Mouse (Mus musculus): ENCODE data around the gene Lgr6. TPM values are rescaled to one million over a fixed set of nuclear protein-coding genes. Genes with fewer than 3 reads are reported as not detected.

The Lgr6 gene
- polyA plus RNA-seq, 1 experiment from 2014 or later: 2.3 TPM

- CTCF ChIA-PET: interaction anchor here (0.7 to 9.0 kb wide), 15 partner anchors 12 to 259 kb away, joined by 3 to 106 read pairs (median 4); partner anchors contain the start of genes Ptpn7 and Ube2t
- in situ Hi-C loops (cut with MboI; ENCODE audit: low pct_unique_long_range_greater_than_20kb): no loop called here
- no peak for DNase-seq (ENCODE audit: low read depth, low spot score)
- POLR2A ChIA-PET: interaction anchor here (0.5 to 1.1 kb wide), 3 partner anchors 20 to 35 kb away, joined by 3 read pairs; partner anchors contain the start of gene Ptpn7
- TF ChIP-seq CTCF (IDR thresholded peaks at IDR 0.05): no peak
- no peak for ATAC-seq
- H3K27me3 ChIP-seq: no peaks in the 10 kb centered on the region
These were observed 5.0 kb upstream of the Lgr6 start for GRCm38 (mm10) chr1:135110075-135110474.

GRCm38 (mm10) chr1:135108611-135109010 is 3.5 kb upstream of the Lgr6 start:
- ChIA-PET CTCF (interaction anchor here (0.8 to 9.0 kb wide), 6 partner anchors 23 to 137 kb away, joined by 3 to 106 read pairs (median 10); partner anchors contain the start of gene Ptpn7), POLR2A (no interaction called here)

DNA sequence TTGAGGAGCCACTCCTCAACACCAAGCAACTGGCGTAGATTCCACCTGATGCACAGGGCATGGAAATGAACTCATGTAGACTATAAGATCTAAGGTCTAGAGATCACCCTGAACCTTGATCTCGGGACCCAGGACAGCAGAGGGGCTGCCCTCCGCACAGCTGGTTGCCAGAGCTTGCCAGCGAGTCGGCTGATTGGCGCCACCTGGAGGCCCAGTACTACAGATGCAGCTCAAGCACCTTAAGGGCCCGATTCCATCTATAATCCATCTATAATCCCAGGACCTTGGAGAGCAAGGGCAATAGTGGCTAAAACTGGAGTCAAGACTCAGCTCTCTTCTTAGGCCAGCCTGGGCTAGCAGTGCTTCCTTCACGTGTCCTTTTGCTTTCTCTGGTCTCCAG is 875 bp upstream of the Lgr6 start:
- ChIA-PET CTCF (interaction anchor here (0.8 to 9.0 kb wide), 11 partner anchors 25 to 145 kb away, joined by 3 to 106 read pairs (median 5); partner anchors contain the start of genes Ptpn7 and Ube2t), POLR2A (no interaction called here)
- no peak for ATAC-seq
- DNase-seq (ENCODE audit: low read depth, low spot score): no peak
- H3K27me3 ChIP-seq: no peaks in the 10 kb centered on the region
- TF ChIP-seq CTCF (IDR thresholded peaks at IDR 0.05): no peak
- in situ Hi-C loops (cut with MboI; ENCODE audit: low pct_unique_long_range_greater_than_20kb): loop anchor here (5.0 kb wide), 1 partner anchor 119 kb away; no protein-coding TSS in a partner anchor

More at GRCm38 (mm10) chr1:135108611-135109010, 3.5 kb upstream of the Lgr6 start:
- DNase-seq (ENCODE audit: low read depth, low spot score) (no peak), ATAC-seq (no peak)
- no peak for TF ChIP-seq CTCF (IDR thresholded peaks at IDR 0.05)
- no peaks in the 10 kb centered on the region for H3K27me3 ChIP-seq
- in situ Hi-C loops (cut with MboI; ENCODE audit: low pct_unique_long_range_greater_than_20kb): loop anchor here (5.0 kb wide), 1 partner anchor 121 kb away; no protein-coding TSS in a partner anchor

- H3K27me3 ChIP-seq: no peaks in the 10 kb centered on the region
- ChIA-PET POLR2A (no interaction called here), CTCF (interaction anchor here (1.2 kb wide), 1 partner anchor 9 kb away, joined by 3 read pairs; no protein-coding TSS in a partner anchor)
- no peak for ATAC-seq
- in situ Hi-C loops (cut with MboI; ENCODE audit: low pct_unique_long_range_greater_than_20kb): no loop called here
- no peak for TF ChIP-seq CTCF (IDR thresholded peaks at IDR 0.05)
- DNase-seq (ENCODE audit: low read depth, low spot score): no peak
These were observed 4.7 kb downstream of the Lgr6 start for GRCm38 (mm10) chr1:135100400-135100799.

DNA sequence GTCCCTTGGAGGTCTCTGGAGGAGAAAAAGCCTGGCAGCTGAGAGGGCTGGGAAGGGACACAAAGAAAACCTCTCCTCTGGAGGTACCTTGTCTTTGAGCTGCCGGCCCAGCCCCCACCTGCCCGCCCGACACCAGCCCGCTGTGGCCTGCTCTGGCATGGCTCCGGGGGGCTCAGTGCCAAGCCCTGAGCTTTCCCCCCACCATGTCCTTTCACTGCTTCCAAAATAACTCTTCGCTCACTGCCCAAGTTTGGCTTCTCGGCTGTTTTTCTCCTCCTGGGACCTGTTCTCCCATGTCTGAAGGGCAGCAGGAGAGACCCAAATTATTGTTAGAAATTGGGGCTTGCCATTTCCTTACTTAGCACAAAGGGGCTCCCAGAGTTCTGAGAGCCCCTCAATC is 6.6 kb downstream of the Lgr6 start:
- no peak for DNase-seq (ENCODE audit: low read depth, low spot score)
- POLR2A ChIA-PET: no interaction called here
- ATAC-seq: no peak
- TF ChIP-seq CTCF (IDR thresholded peaks at IDR 0.05): no peak
- CTCF ChIA-PET: no interaction called here
- in situ Hi-C loops (cut with MboI; ENCODE audit: low pct_unique_long_range_greater_than_20kb): no loop called here
- H3K27me3 ChIP-seq: no peaks in the 10 kb centered on the region

DNA sequence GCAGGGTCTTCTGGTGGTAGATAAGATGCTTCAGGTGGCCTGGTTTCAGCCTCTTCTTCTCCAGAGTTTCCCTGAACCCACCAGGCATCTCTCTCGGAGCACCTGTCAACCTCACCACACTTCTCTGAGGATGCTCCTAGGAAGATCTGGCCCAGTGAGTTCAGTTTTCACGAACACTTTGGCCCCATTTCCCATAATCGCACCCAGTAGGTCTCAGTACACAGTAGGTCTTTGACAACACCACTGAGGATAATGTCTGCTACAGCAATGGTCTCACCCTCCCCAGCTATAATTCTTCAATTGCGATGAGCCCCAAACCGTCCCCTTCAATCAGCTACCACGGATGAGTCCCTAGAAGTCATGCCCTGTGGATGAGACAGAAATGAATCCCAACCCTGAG is 7.6 kb downstream of the Lgr6 start:
- H3K27me3 ChIP-seq: no peaks in the 10 kb centered on the region

GRCm38 (mm10) chr1:135096312-135096711 is 8.8 kb downstream of the Lgr6 start:
- POLR2A ChIA-PET: interaction anchor here (0.6 kb wide), 1 partner anchor 106 kb away, joined by 7 read pairs; no protein-coding TSS in a partner anchor
- in situ Hi-C loops (cut with MboI; ENCODE audit: low pct_unique_long_range_greater_than_20kb): no loop called here
- TF ChIP-seq CTCF (IDR thresholded peaks at IDR 0.05): no peak

More for the DNA sequence above, 7.6 kb downstream of the Lgr6 start:
- CTCF ChIA-PET: no interaction called here
- in situ Hi-C loops (cut with MboI; ENCODE audit: low pct_unique_long_range_greater_than_20kb): no loop called here
- no peak for TF ChIP-seq CTCF (IDR thresholded peaks at IDR 0.05)
- DNase-seq (ENCODE audit: low read depth, low spot score) (no peak), ATAC-seq (no peak)
- POLR2A ChIA-PET: interaction anchor here (0.6 to 0.7 kb wide), 2 partner anchors 54 to 418 kb away, joined by 3 to 4 read pairs; no protein-coding TSS in a partner anchor

DNA sequence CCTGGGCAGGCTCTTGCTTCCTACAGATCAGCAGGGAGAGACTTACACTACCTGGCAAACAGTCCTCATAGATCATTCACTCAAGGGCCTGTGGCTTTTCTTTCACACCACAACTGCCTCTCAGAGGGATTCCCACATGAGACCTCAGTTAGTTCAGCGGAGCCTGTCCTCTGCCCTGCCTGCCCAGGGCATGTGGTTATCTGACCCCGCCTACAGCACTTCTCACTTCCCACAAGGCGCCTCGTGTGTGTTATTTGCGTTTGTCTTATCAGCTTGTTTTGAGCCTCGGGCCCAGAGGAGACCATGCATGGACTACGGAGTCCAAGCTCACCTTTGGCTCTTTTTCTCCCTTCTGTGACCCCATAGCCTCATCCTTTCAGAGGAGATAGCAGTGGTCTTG is 9.9 kb downstream of the Lgr6 start:
- no peak for ATAC-seq

More at GRCm38 (mm10) chr1:135096312-135096711, 8.8 kb downstream of the Lgr6 start:
- DNase-seq (ENCODE audit: low read depth, low spot score): no peak
- H3K27me3 ChIP-seq: no peaks in the 10 kb centered on the region
- no peak for ATAC-seq
- CTCF ChIA-PET: no interaction called here

GRCm38 (mm10) chr1:135094723-135095122 is 10.4 kb downstream of the Lgr6 start:
- H3K27me3 ChIP-seq: no peaks in the 10 kb centered on the region
- DNase-seq (ENCODE audit: low read depth, low spot score) (no peak), ATAC-seq (no peak)
- in situ Hi-C loops (cut with MboI; ENCODE audit: low pct_unique_long_range_greater_than_20kb): no loop called here
- CTCF ChIA-PET: no interaction called here
- TF ChIP-seq CTCF (IDR thresholded peaks at IDR 0.05): no peak
- POLR2A ChIA-PET: no interaction called here

More for the DNA sequence above, 9.9 kb downstream of the Lgr6 start:
- ChIA-PET POLR2A (no interaction called here), CTCF (no interaction called here)
- H3K27me3 ChIP-seq: no peaks in the 10 kb centered on the region
- DNase-seq (ENCODE audit: low read depth, low spot score): peak; percentile 37
- in situ Hi-C loops (cut with MboI; ENCODE audit: low pct_unique_long_range_greater_than_20kb): no loop called here
- TF ChIP-seq CTCF (IDR thresholded peaks at IDR 0.05): no peak

DNA sequence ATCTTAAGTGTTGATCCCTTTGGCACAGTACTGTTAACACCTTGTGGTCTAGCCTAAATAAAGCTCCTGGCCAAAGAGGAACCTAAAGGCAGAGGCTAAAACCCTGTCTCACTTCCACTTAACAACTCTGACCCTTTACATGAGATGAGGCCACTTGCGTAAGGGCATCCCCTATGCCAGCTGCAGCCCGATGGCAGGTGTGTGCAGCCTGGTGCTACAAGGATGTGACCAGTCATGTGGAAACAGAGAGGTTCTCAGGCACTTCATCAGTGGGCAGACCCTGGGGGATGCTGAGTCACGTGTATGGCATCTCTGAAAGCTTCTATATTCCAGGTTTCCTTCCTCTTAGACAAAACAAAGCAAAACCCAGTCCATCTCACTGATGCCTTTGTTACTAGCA is 14.2 kb downstream of the Lgr6 start:
- DNase-seq (ENCODE audit: low read depth, low spot score) (peak; percentile 74), ATAC-seq (no peak)
- TF ChIP-seq CTCF (IDR thresholded peaks at IDR 0.05): no peak
- peaks cover 2% of the 10 kb centered on the region for H3K27me3 ChIP-seq
- CTCF ChIA-PET: interaction anchor here (0.9 to 1.4 kb wide), 4 partner anchors 10 to 102 kb away, joined by 3 to 5 read pairs (median 3); no protein-coding TSS in a partner anchor
- in situ Hi-C loops (cut with MboI; ENCODE audit: low pct_unique_long_range_greater_than_20kb): no loop called here
- POLR2A ChIA-PET: no interaction called here

- POLR2A ChIA-PET: no interaction called here
- no peak for TF ChIP-seq CTCF (IDR thresholded peaks at IDR 0.05)
- no peak for DNase-seq (ENCODE audit: low read depth, low spot score)
- in situ Hi-C loops (cut with MboI; ENCODE audit: low pct_unique_long_range_greater_than_20kb): no loop called here
- ATAC-seq: no peak
- CTCF ChIA-PET: no interaction called here
- H3K27me3 ChIP-seq: peaks cover 2% of the 10 kb centered on the region
These were observed 15.4 kb downstream of the Lgr6 start for GRCm38 (mm10) chr1:135089626-135090025.

All from Patski (cell line).